Mouse (Mus musculus) ES-Bruce4 (cell line): Measurements from ENCODE around the gene Dcst1. TPM values are rescaled to one million over a fixed set of nuclear protein-coding genes. Genes with fewer than 3 reads are reported as not detected.

Source experiments
- H3K27ac ChIP-seq: 2 replicates; pipeline ENCODE4 v1.5.1; 2012; ENCODE audit warnings: low read length, inconsistent platforms; ENCODE audit not compliant: insufficient read depth
- H3K27me3 ChIP-seq: 2 replicates; pipeline ENCODE4 v1.6.1; 2012; ENCODE audit warnings: mild to moderate bottlenecking, low read length, inconsistent platforms; ENCODE audit not compliant: control insufficient read depth, poor library complexity, insufficient read depth, severe bottlenecking
- H3K36me3 ChIP-seq: 2 replicates; pipeline ENCODE4 v1.6.1; 2012; ENCODE audit warnings: inconsistent platforms, mild to moderate bottlenecking, low read length, moderate library complexity; ENCODE audit not compliant: control insufficient read depth, poor library complexity, insufficient read depth, severe bottlenecking
- H3K4me1 ChIP-seq: one replicate; pipeline ENCODE4 v1.8.1; 2011; ENCODE audit warnings: low read length; ENCODE audit not compliant: control insufficient read depth, insufficient read depth
- H3K4me3 ChIP-seq: 2 replicates; pipeline ENCODE4 v1.5.1; 2011; ENCODE audit warnings: low read depth, mild to moderate bottlenecking, low read length
- H3K9ac ChIP-seq: 2 replicates; pipeline ENCODE4 v1.6.1; 2012; ENCODE audit warnings: low read depth, mild to moderate bottlenecking, inconsistent platforms; ENCODE audit not compliant: poor library complexity, severe bottlenecking
- H3K9me3 ChIP-seq: replicated peaks from 2 replicates; pipeline ENCODE4 v1.6.1; 2012; ENCODE audit warnings: mild to moderate bottlenecking, low read length, inconsistent platforms; ENCODE audit not compliant: control insufficient read depth, poor library complexity, insufficient read depth, severe bottlenecking
- CTCF ChIP-seq: IDR thresholded peaks from one replicate; pipeline ENCODE4 v1.8.1; 2011; ENCODE audit warnings: low read depth, low read length
- EP300 ChIP-seq: IDR thresholded peaks from 2 replicates; pipeline ENCODE4 v1.6.1; 2011; ENCODE audit warnings: low read depth, low read length; ENCODE audit not compliant: insufficient read depth
- POLR2A ChIP-seq: IDR thresholded peaks from one replicate; pipeline ENCODE4 v1.8.1; 2011; ENCODE audit warnings: low read length; ENCODE audit not compliant: insufficient read depth
- polyA plus RNA-seq: library from polyadenylated mRNA; stranded (reverse); fragments of >200 nt; gene quantifications from 2 replicates; pipeline ENCODE4 v1.2.4, GENCODE M21; 2011; ENCODE audit warnings: low read depth; ENCODE audit not compliant: missing spikeins, insufficient read depth, insufficient read length

The Dcst1 gene
- polyA plus RNA-seq, 1 experiment = not detected

- Histone ChIP-seq H3K9me3 (no peaks in the 10 kb centered on the region), H3K4me3 (no peak overlapping the region), H3K4me1 (peaks cover 21% of the 10 kb centered on the region), H3K27ac (no peak overlapping the region; the same call in 1 of the 2 replicates), H3K36me3 (no peaks in the 10 kb centered on the region; the same call in 1 of the 2 replicates), H3K9ac (peak overlapping the region; percentile 22; the same call in 1 of the 2 replicates), H3K27me3 (no peaks in the 10 kb centered on the region)
- TF ChIP-seq POLR2A (no peak), EP300 (no peak), CTCF (no peak)
Measured at GRCm38 (mm10) chr3:89381233-89381632, 16.2 kb upstream of the Dcst1 start.

- Histone ChIP-seq H3K9me3 (no peaks in the 10 kb centered on the region), H3K27ac (no peak overlapping the region), H3K27me3 (no peaks in the 10 kb centered on the region), H3K4me1 (peaks cover 21% of the 10 kb centered on the region), H3K36me3 (no peaks in the 10 kb centered on the region; the same call in 1 of the 2 replicates), H3K4me3 (peak overlapping the region; percentile 27; the same call in 1 of the 2 replicates), H3K9ac (peak overlapping the region; percentile 22; the same call in 1 of the 2 replicates)
- TF ChIP-seq CTCF (no peak), POLR2A (no peak), EP300 (no peak)
Measured at GRCm38 (mm10) chr3:89380711-89381110, 15.7 kb upstream of the Dcst1 start.

DNA sequence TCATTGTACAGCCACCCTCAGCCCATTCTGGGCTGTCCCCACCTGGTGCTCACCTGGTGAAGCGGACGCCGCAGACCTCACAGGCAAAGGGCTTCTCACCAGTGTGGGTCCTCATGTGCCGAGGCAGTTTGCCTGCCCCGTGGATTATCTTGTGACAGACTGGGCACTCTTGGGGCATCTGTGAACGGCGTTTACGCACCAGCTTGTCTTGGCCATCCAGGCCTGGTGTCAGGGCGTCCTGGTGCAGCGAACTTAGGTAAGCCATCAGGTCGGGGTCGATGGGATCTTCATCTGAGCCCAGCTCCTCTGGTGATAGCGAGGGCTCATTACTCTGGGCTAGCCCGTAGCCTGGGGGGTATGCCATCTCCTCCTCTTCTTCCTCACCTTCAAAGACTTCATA, 15.2 kb upstream of the Dcst1 start:
- Histone ChIP-seq H3K9ac (peak overlapping the region; percentile 22; the same call in 1 of the 2 replicates), H3K27ac (no peak overlapping the region), H3K36me3 (no peaks in the 10 kb centered on the region; the same call in 1 of the 2 replicates), H3K4me1 (peaks cover 21% of the 10 kb centered on the region), H3K4me3 (peak overlapping the region; percentile 27; the same call in 1 of the 2 replicates), H3K9me3 (no peaks in the 10 kb centered on the region), H3K27me3 (no peaks in the 10 kb centered on the region)
- TF ChIP-seq CTCF (no peak), POLR2A (no peak), EP300 (no peak)

- peaks cover 21% of the 10 kb centered on the region for H3K4me1 ChIP-seq
- TF ChIP-seq POLR2A (no peak), CTCF (no peak), EP300 (no peak)
- H3K9ac ChIP-seq = peak overlapping the region; percentile 49
- H3K4me3 ChIP-seq = peak overlapping the region; percentile 14
- no peaks in the 10 kb centered on the region for H3K9me3 ChIP-seq
- no peaks in the 10 kb centered on the region for H3K27me3 ChIP-seq
- peak overlapping the region; percentile 84; the same call in 1 of the 2 replicates for H3K27ac ChIP-seq
- H3K36me3 ChIP-seq = no peaks in the 10 kb centered on the region; the same call in 1 of the 2 replicates
Measured at GRCm38 (mm10) chr3:89379388-89380131, 14.5 kb upstream of the Dcst1 start.

DNA sequence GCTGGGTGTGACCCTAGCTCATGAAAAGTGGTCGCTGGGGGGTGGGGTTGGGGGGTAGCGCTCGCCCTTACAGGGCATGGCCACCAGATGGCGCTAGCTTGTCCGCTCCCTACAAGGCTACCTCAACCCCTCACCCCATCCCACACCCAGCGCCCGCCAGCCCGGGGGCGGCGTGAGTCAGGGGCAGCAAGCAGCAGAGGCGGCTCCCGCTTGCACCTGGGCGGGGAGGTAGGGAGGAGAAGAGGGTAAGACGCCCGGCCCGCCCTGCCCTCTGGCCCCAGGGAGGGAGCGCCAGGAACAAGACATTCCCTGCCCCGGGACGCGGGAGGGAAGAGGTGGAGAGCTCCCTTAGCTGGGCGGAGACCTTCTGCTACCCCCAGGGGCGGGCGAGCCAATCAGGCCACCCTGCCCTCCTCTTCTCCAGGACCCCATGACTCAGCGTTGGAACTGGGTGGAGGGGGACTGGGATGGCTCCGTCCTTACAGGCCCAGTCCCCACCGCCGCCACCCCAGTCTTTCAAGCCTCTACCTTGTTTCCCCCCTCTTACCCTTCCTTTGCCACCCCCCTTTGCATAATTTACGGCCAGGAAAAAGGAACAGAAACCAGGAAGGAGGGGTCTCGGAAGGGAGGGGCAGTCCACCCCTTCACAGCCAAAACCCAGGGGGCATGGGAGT, 13.5 kb upstream of the Dcst1 start:
- Histone ChIP-seq H3K9me3 (no peaks in the 10 kb centered on the region), H3K36me3 (no peaks in the 10 kb centered on the region; the same call in 1 of the 2 replicates), H3K27ac (peak overlapping the region; percentile 84)

More for the DNA sequence above, 13.5 kb upstream of the Dcst1 start:
- H3K4me1 ChIP-seq = peaks cover 14% of the 10 kb centered on the region
- H3K27me3 ChIP-seq = no peaks in the 10 kb centered on the region
- H3K9ac ChIP-seq = peak overlapping the region; percentile 49
- no peak for TF ChIP-seq CTCF
- no peak for TF ChIP-seq EP300
- TF ChIP-seq POLR2A = no peak
- peak overlapping the region; percentile 57 for H3K4me3 ChIP-seq
